Mouse (Mus musculus): ENCODE measurements at regions not wholly inside any gene's neighbourhood (a gene's known extent, or its start where the extent isn't known, plus 50 kb on each side); places are given as distances from the start of the nearest gene placed in this dataset.

- 87% methylated on average over 5 of the region's 5 CpGs for WGBS
- no peaks in the 10 kb centered on the region for H3K4me1 ChIP-seq (ENCODE audit: control insufficient read depth, insufficient read depth, low read length)
- no peaks in the 10 kb centered on the region for H3K27me3 ChIP-seq (ENCODE audit: control insufficient read depth, insufficient read depth, low read length)
- H3K9ac ChIP-seq (ENCODE audit: low read depth, low read length): no peak overlapping the region
- H3K4me3 ChIP-seq (ENCODE audit: low read length): no peak overlapping the region
- no peaks in the 10 kb centered on the region for H3K9me3 ChIP-seq (ENCODE audit: control insufficient read depth, low read length)
- no peak overlapping the region for H3K4me2 ChIP-seq (replicated peaks; ENCODE audit: low read depth, low read length)
- no peaks in the 10 kb centered on the region for H3K36me3 ChIP-seq (ENCODE audit: control insufficient read depth, insufficient read depth, low read length)
- no peak overlapping the region for H3K27ac ChIP-seq (ENCODE audit: low read depth, low read length)
- no peak for ATAC-seq (ENCODE audit: low FRiP score, low TSS enrichment)
These were observed 50.7 kb upstream of the Gadd45a start for GRCm38 (mm10) chr6:67087837-67088440.

GRCm38 (mm10) chr6:67087393-67087792 lies 50.1 kb upstream of the Gadd45a start:
- Histone ChIP-seq H3K4me3 (ENCODE audit: low read length) (no peak overlapping the region), H3K9ac (ENCODE audit: low read depth, low read length) (no peak overlapping the region), H3K4me1 (ENCODE audit: control insufficient read depth, insufficient read depth, low read length) (no peaks in the 10 kb centered on the region), H3K27me3 (ENCODE audit: control insufficient read depth, insufficient read depth, low read length) (no peaks in the 10 kb centered on the region), H3K36me3 (ENCODE audit: control insufficient read depth, insufficient read depth, low read length) (no peaks in the 10 kb centered on the region), H3K9me3 (ENCODE audit: control insufficient read depth, low read length) (no peaks in the 10 kb centered on the region), H3K4me2 (replicated peaks; ENCODE audit: low read depth, low read length) (no peak overlapping the region), H3K27ac (ENCODE audit: low read depth, low read length) (no peak overlapping the region)
- 43% methylated on average over 3 of the region's 3 CpGs for WGBS
- no peak for ATAC-seq (ENCODE audit: low FRiP score, low TSS enrichment)

All from kidney, embryonic 14.5 days (tissue).